Mouse (Mus musculus) hindbrain, embryonic 16.5 days (tissue): Measurements from ENCODE around the gene Rcbtb2. TPM values are rescaled to one million over a fixed set of nuclear protein-coding genes. Genes with fewer than 3 reads are reported as not detected.
"Not testable (repeated sequence)": the region's sequence is repeated elsewhere in the genome, so short reads cannot be mapped to it uniquely, and the experiment has no call there.

Experiments
- ATAC-seq: fragments of 200-750 bp; cut with Nextera tagmentation; 2 replicates; pipeline ENCODE4 v1.8.0; 2017; ENCODE audit warnings: moderate TSS enrichment, moderate library complexity
- H3K27ac ChIP-seq: fragments of 300-500 bp; sonication (generic); 2 replicates; pipeline ENCODE4 v1.5.1; 2014; ENCODE audit warnings: low read depth, mild to moderate bottlenecking, control low read depth, low read length, moderate library complexity
- H3K27me3 ChIP-seq: fragments of 300-500 bp; sonication (generic); replicated peaks from 2 replicates; pipeline ENCODE4 v1.6.1; 2014; ENCODE audit warnings: low read length; ENCODE audit not compliant: control insufficient read depth, insufficient read depth
- H3K36me3 ChIP-seq: fragments of 300-500 bp; sonication (generic); 2 replicates; pipeline ENCODE4 v1.6.1; 2014; ENCODE audit warnings: mild to moderate bottlenecking, low read length, moderate library complexity, mixed read lengths; ENCODE audit not compliant: control insufficient read depth, insufficient read depth
- H3K4me1 ChIP-seq: fragments of 300-500 bp; sonication (generic); 2 replicates; pipeline ENCODE4 v1.6.1; 2014; ENCODE audit warnings: low read depth, low read length; ENCODE audit not compliant: control insufficient read depth, insufficient read depth
- H3K4me2 ChIP-seq: fragments of 300-500 bp; sonication (generic); 2 replicates; pipeline ENCODE4 v1.6.1; 2014; ENCODE audit warnings: mild to moderate bottlenecking, low read length, control low read depth, moderate library complexity
- H3K4me3 ChIP-seq: fragments of 300-500 bp; sonication (generic); 2 replicates; pipeline ENCODE4 v1.5.1; 2014; ENCODE audit warnings: mild to moderate bottlenecking, low read length, control low read depth, moderate library complexity
- H3K9ac ChIP-seq: fragments of 300-500 bp; sonication (generic); 2 replicates; pipeline ENCODE4 v1.6.1; 2014; ENCODE audit warnings: low read depth, mild to moderate bottlenecking, control low read depth, low read length, moderate library complexity
- H3K9me3 ChIP-seq: fragments of 300-500 bp; sonication (generic); 2 replicates; pipeline ENCODE4 v1.6.1; 2014; ENCODE audit warnings: mild to moderate bottlenecking, low read length, moderate library complexity; ENCODE audit not compliant: control insufficient read depth
- WGBS: fragments of 180-500 bp; shearing (Covaris S2); extraction: QIAGEN DNeasy Blood & Tissue Kit; methylation state at CpG from one replicate; pipeline ENCODE4 v1.1.7; 2014; 5-methylcytosine and 5-hydroxymethylcytosine counted together
- polyA plus RNA-seq: library from polyadenylated mRNA; unstranded; fragments of >200 nt; fragmentation: Nextera tagmentation; extraction: Ambion mirVana; gene quantifications from 2 replicates; pipeline ENCODE4 v1.2.1, GENCODE M21; 2015

Gene Rcbtb2
- polyA plus RNA-seq, 1 experiment from 2014 or later, result 63.8 TPM

- Histone ChIP-seq H3K4me1 (no peaks in the 10 kb centered on the region), H3K27me3 (no peaks in the 10 kb centered on the region), H3K4me3 (no peak overlapping the region), H3K9me3 (no peaks in the 10 kb centered on the region), H3K4me2 (no peak overlapping the region), H3K27ac (no peak overlapping the region), H3K9ac (no peak overlapping the region), H3K36me3 (no peaks in the 10 kb centered on the region)
- no peak for ATAC-seq
- 59% methylated on average over 1 of the region's 1 CpGs for WGBS
Observed at GRCm38 (mm10) chr14:73111091-73111490, 11.7 kb upstream of the Rcbtb2 start.

- WGBS, result 72% methylated on average over 12 of the region's 12 CpGs
- no peak overlapping the region for H3K4me3 ChIP-seq
Observed at GRCm38 (mm10) chr14:73112186-73112840, 10.5 kb upstream of the Rcbtb2 start.

GRCm38 (mm10) chr14:73114952-73115351 lies 7.9 kb upstream of the Rcbtb2 start:
- H3K4me2 ChIP-seq, H3K36me3 ChIP-seq, H3K9ac ChIP-seq, ATAC-seq, H3K27me3 ChIP-seq, H3K4me3 ChIP-seq, H3K9me3 ChIP-seq, H3K27ac ChIP-seq, H3K4me1 ChIP-seq: not testable (repeated sequence)
- WGBS, result 89% methylated on average over 3 of the region's 3 CpGs

More at GRCm38 (mm10) chr14:73112186-73112840, 10.5 kb upstream of the Rcbtb2 start:
- H3K4me1 ChIP-seq, result no peaks in the 10 kb centered on the region
- no peak for ATAC-seq
- H3K27ac ChIP-seq, result no peak overlapping the region
- no peaks in the 10 kb centered on the region for H3K9me3 ChIP-seq
- H3K36me3 ChIP-seq, result no peaks in the 10 kb centered on the region
- no peak overlapping the region for H3K4me2 ChIP-seq
- no peak overlapping the region for H3K9ac ChIP-seq
- no peaks in the 10 kb centered on the region for H3K27me3 ChIP-seq

- Histone ChIP-seq H3K4me3 (no peak overlapping the region), H3K27ac (no peak overlapping the region), H3K27me3 (no peaks in the 10 kb centered on the region), H3K36me3 (no peaks in the 10 kb centered on the region), H3K9me3 (no peaks in the 10 kb centered on the region), H3K4me1 (no peaks in the 10 kb centered on the region), H3K9ac (no peak overlapping the region), H3K4me2 (no peak overlapping the region)
- 88% methylated on average over 2 of the region's 2 CpGs for WGBS
- no peak for ATAC-seq
Observed at GRCm38 (mm10) chr14:73116301-73116700, 6.5 kb upstream of the Rcbtb2 start.

- H3K9me3 ChIP-seq, result no peaks in the 10 kb centered on the region
- H3K4me3 ChIP-seq, result no peak overlapping the region
- no peaks in the 10 kb centered on the region for H3K27me3 ChIP-seq
- WGBS, result 64% methylated on average over 9 of the region's 9 CpGs
- H3K4me1 ChIP-seq, result no peaks in the 10 kb centered on the region
- H3K36me3 ChIP-seq, result no peaks in the 10 kb centered on the region
- ATAC-seq, result no peak
- H3K9ac ChIP-seq, result no peak overlapping the region
- no peak overlapping the region for H3K27ac ChIP-seq
- H3K4me2 ChIP-seq, result no peak overlapping the region
Observed at GRCm38 (mm10) chr14:73116938-73117337, 5.9 kb upstream of the Rcbtb2 start.

GRCm38 (mm10) chr14:73117411-73118392 lies 5.1 kb upstream of the Rcbtb2 start:
- H3K4me2 ChIP-seq, result no peak overlapping the region
- ATAC-seq, result no peak
- no peaks in the 10 kb centered on the region for H3K27me3 ChIP-seq
- no peak overlapping the region for H3K9ac ChIP-seq
- H3K27ac ChIP-seq, result no peak overlapping the region
- H3K9me3 ChIP-seq, result no peaks in the 10 kb centered on the region
- no peaks in the 10 kb centered on the region for H3K36me3 ChIP-seq
- no peak overlapping the region for H3K4me3 ChIP-seq
- WGBS, result 81% methylated on average over 7 of the region's 7 CpGs
- H3K4me1 ChIP-seq, result no peaks in the 10 kb centered on the region

GRCm38 (mm10) chr14:73118482-73119347 lies 4.1 kb upstream of the Rcbtb2 start:
- WGBS, result 76% methylated on average over 14 of the region's 14 CpGs
- Histone ChIP-seq H3K4me1 (no peaks in the 10 kb centered on the region), H3K36me3 (no peaks in the 10 kb centered on the region), H3K27ac (no peak overlapping the region), H3K9ac (no peak overlapping the region), H3K9me3 (no peaks in the 10 kb centered on the region), H3K4me2 (no peak overlapping the region), H3K4me3 (no peak overlapping the region), H3K27me3 (no peaks in the 10 kb centered on the region)
- no peak for ATAC-seq

GRCm38 (mm10) chr14:73119459-73119858 lies 3.4 kb upstream of the Rcbtb2 start:
- H3K36me3 ChIP-seq, result no peaks in the 10 kb centered on the region
- no peak overlapping the region for H3K4me2 ChIP-seq
- H3K9me3 ChIP-seq, result no peaks in the 10 kb centered on the region
- no peak overlapping the region for H3K27ac ChIP-seq
- no peaks in the 10 kb centered on the region for H3K27me3 ChIP-seq
- no peak for ATAC-seq
- no peak overlapping the region for H3K4me3 ChIP-seq
- no peaks in the 10 kb centered on the region for H3K4me1 ChIP-seq
- no peak overlapping the region for H3K9ac ChIP-seq
- WGBS, result 48% methylated on average over 6 of the region's 6 CpGs
